Mouse (Mus musculus) inflammation-experienced regulatory T-cells, adult 6 months (primary cell): ENCODE measurements around the gene Lamb3. TPM values are rescaled to one million over a fixed set of nuclear protein-coding genes. Genes with fewer than 3 reads are reported as not detected.

Experiments used
- ATAC-seq: one replicate; pipeline ENCODE4 v1.8.0; 2017
- polyA plus RNA-seq, 3 experiments: library from polyadenylated mRNA; unstranded; fragments of 100-300 nt; shearing (Covaris generic); gene quantifications; one replicate each; pipeline ENCODE4 v1.2.1; 2017

Gene Lamb3
- polyA plus RNA-seq, 3 experiments from 2014 or later, result 16.6 to 23.0 (median 20.6) TPM

DNA sequence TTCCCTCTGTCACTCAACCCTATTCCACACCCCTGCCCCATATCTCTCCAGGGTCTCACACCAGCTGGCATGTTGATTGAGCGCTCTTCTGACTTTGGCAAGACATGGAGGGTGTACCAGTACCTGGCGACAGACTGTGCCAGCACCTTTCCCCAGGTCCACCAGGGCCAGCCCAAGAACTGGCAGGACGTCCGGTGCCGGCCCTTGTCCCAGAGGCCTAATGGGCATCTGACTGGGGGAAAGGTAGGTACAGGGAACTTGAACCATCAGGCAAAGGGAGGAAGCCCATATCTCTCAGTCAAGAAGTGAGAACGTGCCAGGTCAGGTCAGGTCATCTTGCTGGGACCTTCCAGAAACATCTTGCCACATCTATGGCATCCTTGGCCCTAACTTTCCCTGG lies 116.2 kb downstream of the Lamb3 start:
- no peak for ATAC-seq

DNA sequence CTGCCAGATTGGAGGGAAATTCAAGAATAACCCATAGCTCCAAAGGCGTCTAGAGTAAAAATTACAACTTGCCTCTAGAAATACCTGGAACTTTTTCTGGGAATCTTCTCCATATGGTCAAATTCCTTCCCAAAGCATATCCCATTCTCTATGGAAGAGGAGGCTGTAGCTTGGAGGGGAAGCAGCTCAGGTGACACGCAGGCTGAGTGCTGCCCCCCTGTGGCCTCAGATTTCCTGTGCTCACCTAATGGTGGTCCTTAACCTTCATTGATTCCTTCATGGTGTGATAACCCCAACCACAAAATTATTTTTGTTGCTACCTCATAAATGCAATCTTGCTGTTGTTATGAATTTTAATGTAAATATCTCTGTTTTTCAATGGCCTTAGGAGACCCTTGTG lies 116.7 kb downstream of the Lamb3 start:
- ATAC-seq, result peak; percentile 60

DNA sequence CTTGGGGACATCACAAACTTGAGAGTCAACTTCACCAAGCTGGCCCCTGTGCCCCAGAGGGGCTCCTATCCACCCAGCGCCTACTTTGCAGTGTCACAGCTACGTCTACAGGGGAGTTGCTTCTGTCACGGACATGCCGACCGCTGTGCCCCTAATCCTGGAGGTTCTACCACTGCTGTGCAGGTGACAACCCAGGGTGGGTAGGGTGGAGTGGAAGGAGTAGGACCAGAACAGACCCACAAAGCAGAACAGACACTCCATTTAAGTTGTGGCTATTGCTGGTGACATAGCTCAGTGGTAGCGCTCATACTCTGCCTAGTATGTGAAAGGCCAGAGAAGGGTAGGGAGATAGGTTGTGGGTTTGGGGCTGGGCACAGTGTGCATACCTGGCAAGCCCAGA lies 118.4 kb downstream of the Lamb3 start:
- ATAC-seq, result no peak

DNA sequence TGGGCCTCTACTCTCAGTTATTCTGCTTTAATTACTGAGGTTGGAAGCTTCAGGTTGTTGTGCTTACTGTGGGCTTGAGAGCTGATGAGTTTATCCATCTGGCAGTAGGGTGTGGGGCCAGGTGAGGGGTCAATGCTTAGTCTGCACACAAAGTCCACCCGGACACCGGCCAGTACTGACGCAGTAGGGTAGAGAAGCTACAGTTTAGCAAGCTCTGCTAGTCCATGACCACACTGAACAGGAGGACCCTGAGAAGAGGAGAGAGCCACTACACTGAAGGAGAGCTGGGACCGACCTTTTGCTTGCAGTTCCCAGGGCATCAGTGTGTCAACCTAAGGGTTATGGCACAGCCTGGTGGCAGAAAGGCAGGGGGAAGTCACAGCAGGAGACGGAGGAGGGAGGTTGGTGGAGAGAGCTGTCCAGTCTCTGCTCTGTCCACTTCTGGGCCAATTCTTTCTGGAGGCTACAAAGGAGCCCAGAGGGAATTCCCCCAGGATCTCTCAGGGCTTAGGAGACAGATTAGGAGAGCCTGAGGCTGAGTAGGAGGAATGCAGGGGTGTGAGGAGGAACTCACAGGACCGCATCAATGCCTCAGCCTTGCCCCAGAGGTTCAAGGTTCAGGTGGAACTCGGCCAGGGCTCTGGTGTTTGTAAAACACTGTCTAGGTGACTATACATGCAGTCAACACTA lies 119.1 kb downstream of the Lamb3 start:
- ATAC-seq, result no peak

DNA sequence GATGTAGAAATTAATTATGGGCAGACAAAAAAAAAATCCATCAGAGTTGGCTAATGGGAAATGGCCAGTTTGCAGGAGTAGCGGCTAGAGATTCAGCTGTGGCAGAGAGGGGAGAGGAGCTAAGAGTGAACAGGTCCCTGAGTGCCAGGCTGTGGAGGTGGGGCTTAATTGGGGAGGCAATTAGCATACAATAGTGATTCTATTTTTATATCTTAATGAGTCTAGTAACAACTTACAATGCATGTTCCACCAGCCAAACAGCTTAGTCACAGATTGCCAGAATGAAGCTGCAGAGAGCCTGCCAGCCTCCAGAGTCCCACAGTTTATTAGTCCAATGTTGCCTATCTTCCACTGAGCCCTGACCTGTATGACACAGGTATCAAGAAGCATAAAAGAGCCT lies 119.7 kb downstream of the Lamb3 start:
- no peak for ATAC-seq

DNA sequence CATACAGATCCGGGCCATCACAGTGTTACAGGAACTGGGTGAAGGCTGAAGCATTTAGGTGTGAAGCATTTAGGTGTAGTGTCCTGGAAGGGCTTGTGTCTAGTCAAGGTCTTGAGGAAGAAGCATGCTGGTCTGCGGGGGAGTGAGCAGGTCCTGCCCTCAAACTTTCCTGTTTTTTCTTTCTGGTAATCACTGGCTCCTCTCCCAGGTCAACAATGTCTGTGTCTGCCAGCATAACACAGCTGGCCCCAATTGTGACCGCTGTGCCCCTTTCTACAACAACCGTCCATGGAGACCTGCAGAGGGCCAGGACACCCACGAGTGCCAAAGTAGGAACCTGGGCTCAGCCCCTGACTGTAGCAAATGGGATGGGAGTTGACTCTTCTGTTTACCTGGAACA lies 120.2 kb downstream of the Lamb3 start:
- no peak for ATAC-seq

DNA sequence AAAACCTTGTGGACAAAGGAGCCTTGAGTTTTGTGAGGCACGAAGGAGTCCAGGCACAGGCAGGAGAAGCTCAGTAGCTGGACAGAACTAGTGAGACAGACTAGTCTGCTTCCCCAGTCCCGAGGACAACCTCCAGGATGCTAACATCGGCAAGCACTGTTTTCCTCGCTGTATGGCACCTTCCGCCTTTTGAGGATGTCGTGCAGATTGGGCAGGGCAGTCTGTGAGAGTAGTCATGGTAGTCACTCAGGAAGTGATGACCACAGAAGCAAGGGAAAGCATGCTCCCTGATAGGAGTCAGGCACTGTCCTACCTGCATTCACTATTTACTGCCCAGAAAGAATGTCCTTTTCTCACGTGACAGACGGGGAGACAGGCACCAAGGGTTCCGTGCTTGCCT lies 122.1 kb downstream of the Lamb3 start:
- peak; percentile 54 for ATAC-seq

DNA sequence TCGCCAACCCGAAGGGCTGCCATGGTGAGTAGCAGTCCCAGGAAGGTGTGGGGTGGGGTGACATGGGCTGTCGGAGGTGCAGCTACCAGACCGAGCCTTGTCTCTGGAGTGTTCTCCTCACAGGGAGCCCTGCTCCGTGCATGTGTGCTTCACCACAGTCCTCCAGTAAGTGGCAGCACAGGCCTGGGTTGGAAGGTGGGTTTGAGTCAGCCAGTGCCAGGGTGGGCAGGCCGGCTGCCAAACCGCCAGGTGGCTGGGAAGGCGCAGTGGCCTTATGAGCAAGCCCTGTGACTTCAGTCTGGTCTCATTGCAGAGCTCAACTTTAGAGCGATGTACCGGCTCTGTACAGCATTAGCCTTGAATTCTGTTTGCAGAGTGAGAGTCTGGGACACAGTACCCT lies 122.7 kb downstream of the Lamb3 start:
- ATAC-seq, result peak; percentile 79

DNA sequence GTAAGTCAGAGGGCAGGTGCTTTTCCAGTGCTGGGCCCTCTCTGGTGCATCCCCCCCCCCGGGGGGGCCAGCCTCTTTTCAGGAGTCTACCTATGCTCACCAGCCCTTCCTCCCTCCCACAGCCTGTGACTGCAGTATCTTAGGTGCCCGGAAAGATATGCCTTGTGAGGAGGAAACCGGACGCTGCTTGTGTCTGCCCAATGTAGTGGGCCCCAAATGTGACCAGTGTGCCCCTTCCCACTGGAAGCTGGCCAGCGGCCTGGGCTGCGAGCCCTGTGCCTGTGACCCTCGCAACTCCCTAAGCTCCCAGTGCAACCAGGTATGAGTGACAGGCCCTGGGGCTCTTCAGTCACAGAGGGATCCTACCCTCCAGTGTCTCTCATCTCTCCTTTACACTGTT lies 123.1 kb downstream of the Lamb3 start:
- no peak for ATAC-seq

DNA sequence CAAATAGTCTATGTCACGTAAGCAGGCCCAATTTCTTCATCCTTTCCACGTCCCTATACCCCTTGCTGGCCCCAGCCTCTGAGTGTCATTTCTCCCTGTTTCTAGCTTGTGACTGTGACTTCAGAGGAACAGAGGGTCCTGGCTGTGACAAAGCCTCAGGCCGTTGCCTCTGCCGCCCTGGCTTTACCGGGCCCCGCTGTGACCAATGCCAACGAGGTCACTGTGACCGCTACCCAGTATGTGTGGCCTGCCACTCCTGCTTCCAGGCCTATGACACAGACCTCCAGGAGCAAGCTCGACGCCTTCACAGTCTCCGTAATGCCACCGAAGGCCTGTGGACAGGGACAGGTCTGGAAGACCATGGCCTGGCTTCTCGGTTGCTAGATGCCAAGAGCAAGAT lies 124.5 kb downstream of the Lamb3 start:
- no peak for ATAC-seq

DNA sequence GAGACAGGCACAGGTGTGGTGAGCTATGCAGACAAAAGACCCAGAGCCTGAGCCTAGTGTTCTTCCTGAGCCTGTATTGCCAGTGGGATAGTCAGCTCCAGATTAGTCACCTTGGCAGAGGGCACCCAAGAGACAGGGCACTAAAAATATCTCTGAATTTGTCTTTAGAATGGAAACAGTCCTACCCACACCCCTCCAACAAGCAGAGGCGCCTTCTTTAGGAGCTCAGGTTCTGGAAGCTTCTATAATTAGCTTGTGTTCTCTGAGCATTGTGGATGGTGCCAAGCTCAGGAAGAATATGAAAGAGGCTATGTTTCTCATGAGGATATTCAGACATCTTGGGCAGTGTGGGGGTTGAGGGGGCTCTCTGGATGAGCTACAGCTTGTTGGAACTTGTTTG lies 125.2 kb downstream of the Lamb3 start:
- ATAC-seq, result no peak

DNA sequence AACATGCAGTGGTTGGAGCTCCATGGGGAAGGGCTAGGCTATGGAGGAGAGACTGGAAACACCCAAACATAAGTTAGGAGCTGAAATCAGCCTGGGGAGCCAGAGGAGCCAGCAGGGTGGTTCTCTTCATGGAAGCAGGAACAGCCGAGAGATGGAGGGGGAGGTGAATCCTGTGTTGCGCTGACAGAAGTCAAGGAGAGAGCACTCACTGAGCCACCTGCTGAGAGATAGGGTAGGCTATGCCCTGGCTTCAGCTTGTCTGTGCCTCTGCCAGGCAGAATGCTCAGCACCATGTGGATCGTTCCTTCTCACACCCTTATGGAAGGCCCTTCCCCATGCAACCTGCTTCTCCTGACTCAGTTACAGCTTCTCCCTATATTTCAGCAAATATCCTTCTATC lies 126.3 kb downstream of the Lamb3 start:
- ATAC-seq, result no peak

DNA sequence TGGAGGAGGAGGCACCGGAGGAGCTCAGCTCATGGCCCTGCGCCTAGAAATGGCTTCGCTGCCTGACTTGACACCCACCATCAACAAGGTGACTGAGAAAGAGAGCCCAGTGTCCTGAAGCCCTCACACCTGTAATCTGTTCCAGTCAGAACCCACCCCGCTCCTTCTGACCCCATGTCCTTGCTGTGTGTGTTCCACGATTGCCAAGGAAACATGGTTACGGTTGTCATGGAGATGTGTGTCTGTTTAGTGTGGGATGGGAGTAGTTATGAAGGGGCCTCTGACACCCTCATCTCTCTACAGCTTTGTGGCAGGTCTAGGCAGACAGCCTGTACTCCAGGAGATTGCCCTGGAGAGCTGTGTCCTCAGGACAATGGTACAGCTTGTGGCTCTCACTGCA lies 127.0 kb downstream of the Lamb3 start:
- no peak for ATAC-seq

DNA sequence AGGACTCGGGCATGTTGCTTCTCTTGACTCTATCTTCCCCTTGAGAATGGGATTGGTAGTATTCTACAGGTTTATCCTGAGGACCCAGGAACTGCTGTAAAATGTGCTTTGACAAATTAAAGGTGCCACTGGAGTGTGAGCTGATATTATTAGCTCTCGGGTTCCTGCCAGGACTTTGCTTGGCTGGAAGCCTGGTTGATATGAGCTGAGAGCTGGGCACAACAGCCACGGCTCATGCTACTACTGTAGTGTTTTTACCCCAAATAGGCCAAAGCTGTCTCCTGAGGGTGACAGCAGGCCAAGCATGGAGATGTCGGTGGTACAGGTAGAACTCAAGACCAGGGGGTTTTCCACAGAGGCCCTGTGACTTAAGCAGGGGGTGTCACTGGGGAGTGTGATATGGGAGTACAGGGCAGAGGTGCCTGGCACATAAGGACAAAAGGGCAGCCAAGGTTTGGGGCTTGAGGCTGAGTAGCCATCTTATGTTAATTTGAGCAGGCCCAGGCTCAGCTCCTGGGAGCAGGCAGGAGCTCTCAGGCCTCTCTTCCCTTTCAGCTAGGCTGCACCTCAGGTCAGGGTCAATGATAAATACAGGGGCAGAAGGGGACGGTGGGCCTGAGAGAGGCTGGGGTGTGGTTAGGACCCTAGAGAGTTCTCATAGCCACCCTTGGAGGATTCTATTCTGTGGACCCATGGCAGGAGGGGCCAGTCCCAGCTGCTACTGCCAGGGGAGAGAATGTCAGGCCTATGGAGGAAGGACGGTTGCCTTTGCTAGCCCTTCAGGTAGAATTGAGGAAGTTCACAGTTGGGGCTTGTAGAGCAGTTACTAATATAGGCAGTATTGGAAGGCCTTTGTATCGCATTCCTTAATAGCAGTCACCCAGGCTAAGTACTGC lies 128.9 kb downstream of the Lamb3 start:
- no peak for ATAC-seq

DNA sequence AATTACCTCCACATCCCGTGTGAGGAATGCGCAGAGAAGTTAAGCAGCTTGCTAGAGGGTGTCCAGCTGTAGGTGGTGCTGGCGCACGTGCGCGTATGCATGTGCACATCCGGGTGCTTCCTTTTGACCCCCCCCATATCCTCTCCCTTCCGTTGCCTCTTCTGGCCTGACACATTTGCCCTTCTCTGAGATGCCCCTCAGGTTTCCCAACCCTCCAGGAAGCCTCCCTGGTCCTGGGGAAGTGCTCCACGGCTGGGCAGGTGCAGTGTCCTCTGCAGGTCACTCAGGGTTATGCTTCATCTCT lies 129.5 kb downstream of the Lamb3 start:
- ATAC-seq, result peak; percentile 61

DNA sequence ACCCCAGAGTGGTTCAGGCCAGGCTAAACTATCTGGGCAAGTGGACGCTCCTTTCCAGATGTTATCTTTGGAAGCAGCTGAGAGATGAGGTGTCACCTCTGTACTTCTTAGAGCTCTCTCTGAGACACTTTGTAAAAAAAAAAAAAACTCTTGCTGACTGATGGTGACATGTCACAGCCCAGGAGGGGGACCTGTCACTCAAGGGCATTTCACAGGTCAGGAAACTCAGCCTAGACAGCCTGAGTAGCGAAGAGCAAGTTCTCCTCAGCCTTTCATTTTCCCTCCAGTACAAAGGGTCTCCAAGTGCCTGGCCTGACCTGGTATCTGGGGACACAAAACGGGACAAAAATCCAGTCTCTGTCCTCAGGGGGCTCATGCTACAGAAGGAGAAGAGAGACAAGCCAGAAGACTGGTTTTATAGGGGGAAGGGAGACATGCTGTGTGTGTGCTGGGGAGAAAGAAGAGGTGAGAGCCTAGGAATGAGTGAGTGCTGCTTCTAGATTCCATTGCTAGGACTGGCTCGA lies 130.3 kb downstream of the Lamb3 start:
- peak; percentile 26 for ATAC-seq

DNA sequence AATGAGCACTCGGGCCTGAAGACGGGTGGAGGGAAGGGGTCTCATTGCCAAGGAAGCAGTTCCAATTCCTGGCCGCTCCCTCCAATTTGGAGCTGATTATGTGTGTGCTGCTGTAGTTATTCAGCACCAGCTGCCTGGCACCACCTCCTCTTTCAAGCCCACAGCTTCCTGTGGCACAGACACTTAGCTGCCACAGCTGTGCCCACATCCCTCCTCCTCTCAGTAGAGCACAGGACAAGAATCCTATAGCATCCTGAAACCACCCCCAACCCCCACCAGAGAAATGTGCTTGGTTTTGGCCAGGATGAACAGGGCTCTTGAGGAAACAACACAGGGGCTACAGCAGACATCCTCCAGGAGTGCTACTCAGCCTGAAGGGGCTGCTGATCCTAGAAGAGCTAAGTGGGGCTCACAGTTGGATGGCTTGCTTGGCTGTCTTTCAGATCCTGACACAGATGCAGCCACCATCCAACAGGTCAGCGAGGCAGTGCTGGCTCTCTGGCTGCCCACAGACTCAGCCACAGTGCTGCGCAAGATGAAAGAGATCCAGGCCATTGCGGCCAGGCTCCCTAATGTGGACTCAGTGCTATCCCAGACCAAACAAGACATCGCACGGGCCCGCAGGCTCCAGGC lies 131.0 kb downstream of the Lamb3 start:
- peak; percentile 87 for ATAC-seq

DNA sequence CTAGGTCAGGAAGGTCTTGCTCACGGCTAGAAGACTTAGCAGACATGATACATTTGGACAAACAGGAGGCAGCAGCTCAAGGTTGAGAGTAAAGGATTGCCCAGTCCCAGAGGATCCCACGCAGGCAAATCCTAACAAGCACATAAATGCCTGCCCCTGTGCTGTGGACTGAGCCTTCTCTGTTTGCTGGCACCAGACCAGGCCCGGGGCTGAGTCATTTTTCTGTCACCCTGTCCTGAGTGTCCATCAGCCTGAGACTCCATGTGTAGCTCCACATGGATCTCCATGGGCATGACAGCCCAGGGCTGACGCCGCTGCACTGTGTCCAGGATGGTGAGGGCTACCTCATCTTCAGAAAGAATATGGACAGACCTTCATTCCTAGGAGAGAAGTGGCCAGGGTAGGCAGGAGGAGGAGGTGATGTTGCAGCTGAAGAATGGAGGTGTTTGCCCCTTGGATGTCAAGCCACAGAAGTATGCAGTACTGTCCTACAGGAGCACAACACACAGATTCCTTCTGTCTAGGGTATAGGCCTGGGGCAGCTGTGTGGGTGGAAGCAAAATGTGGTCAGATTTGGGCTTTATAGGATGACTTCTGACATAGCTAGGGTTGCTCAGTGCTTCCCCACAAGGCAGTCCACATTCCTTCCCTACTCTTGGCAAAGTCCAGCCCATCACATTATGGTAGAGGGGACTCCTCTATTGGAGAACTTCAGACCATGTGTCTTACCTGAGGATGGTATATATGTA lies 134.9 kb downstream of the Lamb3 start:
- no peak for ATAC-seq

DNA sequence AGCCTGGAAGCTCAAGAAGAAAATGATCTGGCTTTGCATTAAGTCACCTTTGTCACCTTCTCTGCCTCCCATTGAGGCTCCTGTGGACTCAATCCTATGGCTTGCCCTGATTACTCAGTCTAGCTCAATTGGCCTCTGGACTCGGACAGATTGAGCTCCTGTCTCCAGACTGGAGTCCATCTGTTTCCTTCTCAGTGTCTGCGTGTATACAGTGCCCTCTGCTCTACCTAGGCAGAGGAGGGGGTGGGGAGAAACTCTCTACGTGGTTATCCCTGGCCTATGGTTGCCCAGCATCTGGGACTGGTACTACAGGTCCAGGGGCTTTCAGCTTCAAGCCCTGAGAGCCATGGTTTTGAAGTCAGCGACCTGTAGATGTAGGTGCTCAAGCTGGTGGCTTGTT lies 136.4 kb downstream of the Lamb3 start:
- ATAC-seq, result no peak

DNA sequence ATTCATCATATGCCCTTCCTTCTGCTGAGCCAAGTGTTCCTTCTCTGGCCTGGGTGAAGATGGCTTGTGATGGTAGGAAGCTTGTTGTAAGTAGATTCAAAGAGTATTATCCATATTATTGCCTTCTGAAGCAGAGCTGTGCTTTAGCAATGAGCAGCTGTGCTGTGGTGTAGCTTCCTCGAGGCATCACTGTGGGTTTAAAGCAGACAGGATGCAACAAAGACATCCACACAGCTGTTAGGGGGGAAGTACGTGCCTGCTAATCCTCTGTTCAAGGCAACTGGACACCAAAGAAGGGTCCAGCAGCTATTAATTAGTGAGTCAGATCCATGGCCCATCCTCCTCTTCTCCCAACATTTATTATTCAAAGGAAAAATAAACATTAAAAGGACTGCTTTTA lies 137.5 kb downstream of the Lamb3 start:
- peak; percentile 67 for ATAC-seq

DNA sequence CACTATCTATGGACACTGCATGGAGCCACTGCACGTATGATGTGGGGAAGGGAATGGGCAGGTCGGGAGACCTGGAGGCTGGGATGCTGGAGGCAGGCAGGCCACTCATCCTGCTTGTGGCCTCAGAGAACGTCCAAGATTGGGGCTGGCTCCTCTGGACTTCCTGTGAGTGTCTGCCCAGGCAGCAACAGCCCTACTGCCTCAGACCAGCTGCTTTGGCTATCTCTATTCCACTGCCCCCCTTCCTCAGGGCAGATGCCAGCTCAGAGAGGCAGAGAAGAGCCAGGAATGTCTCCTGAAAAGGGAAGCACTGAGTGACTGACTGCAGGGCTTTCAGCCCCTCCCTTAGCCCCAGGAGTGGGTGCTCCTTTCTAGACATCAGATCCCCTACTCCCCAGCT lies 139.4 kb downstream of the Lamb3 start:
- ATAC-seq, result no peak

DNA sequence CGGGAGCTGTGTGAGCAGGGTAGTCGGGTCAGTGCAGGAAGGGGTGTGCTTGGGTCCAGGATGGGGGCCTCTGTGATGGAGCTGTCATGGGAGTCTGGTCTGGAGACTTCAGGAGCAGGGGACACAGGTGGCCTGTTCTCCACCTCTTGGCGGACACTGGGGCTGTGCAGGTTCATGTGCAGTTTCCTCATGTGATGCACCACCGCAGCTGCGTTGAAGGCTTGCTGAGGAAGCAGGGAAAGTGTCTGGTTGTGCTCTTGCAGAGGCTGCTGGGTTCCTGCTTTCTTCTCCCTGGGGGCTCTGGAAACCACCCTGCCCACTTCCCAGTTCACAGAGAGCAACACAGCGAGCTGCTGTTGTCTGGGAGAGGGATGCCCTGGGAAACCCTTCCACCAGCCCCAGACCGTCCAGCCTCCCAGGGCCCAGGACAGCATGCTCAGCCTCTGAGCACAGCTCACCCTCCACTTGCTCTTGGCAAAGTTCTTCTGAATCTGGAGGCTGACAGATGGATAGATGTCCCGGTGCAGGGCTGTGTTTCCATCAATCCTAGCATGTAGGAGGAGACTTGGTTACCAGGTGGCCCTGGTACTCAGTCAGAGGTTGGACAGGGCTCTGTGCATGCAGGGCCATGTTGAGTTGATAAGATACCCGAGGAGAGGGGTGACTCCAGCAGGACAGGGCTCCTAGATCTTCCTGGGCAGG lies 140.9 kb downstream of the Lamb3 start:
- no peak for ATAC-seq
